Mouse (Mus musculus): ENCODE measurements around the gene Nthl1.

Nthl1 gene

DNA sequence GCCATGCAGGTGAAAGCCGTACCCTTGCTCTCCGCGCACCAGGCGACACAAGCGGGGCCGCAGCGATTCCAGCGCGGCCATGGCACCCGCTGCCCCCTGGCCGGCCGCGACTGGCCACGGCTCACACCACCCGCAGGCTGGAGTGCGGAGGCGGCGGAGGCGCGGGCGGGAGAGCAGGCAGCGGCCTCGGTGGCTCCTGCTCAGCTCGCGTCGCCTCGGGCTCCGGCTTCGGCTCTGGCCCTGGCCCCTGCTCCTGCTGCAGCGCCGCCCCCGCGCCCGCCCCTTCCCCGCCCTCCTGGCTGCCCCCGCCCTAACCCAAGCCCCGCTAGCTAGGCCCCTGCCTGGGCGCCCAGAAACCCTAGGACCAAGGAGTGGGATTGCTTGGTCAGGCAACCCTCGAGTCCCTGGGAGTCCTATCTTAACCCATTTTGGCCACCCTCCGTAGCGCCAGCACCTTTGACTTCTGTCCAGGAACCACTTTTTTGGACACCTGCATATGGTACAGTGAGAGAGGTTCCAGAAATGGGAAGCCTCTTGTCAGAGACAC, 17.7 kb downstream of the Nthl1 start, which contains the start of gene Slc9a3r2:
Gene Slc9a3r2 (minus strand): TSS at position 258 of the 547 bp plus-strand sequence.
- no peak for DNase-seq (ENCODE audit: low read depth)

GRCm38 (mm10) chr17:24650766-24651165, 18.3 kb downstream of the Nthl1 start:
- DNase-seq (ENCODE audit: low read depth) = no peak

DNA sequence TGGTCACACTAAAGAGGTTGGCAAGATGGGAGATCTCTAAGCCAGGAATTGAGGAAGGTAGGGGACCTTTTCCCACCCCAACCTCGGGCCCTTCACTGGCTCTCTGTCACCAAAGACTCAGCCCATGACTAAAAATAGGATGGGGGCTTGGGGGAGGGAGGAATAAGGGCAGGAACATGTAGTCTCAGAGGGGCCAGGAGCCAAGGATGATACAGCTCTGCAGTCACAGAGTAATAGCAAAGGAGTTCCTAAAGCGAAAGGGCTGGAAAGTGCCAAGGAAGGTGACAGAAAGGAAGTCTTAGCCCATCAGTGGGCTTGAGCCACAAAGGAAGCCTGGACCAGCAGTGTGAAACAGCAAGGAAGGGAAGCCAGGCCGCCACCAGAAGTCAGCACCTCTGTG, 19.4 kb downstream of the Nthl1 start:
- DNase-seq (ENCODE audit: low read depth) = no peak

DNA sequence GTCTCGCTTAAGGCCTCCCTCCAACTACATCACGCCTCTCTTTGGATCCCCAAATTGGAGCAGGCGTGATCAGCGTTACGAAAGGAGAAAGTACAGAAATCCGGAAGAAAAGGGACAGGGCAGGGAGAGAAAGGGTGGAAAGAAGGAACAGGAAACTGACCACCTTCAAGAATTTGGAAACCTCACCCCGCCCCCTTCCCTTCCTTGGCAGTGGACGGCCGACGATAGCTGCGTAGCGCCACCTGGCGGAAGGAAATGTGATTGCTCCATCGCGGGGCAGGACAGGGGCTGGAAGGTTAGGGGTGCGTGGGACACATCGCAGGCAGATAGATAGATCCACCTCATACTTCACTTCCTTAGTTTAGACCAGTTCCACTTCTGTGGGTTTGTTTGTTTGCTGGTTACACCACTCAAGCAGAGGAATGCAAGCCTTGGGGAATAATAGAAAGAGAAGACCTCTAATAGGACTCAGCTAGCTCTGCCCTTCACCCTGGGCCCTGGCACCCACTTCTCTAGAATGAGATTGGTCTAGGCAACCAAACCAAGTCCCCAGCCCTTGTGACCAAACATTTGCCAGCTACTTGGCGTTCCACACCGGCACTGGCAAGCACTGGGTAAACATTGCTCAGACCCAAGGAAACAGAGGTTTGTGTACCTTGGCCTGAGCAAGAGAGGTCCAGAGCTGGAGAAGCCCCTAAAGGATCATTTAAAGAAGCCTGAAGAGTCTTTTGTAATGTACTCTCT, 21.7 kb downstream of the Nthl1 start:
- peak; percentile 71 for DNase-seq (ENCODE audit: low read depth)

GRCm38 (mm10) chr17:24654969-24655368, 22.5 kb downstream of the Nthl1 start:
- DNase-seq (ENCODE audit: low read depth) = no peak

- no peak for DNase-seq (ENCODE audit: low read depth)
These were observed 25.7 kb downstream of the Nthl1 start, which contains the start of gene Npw for GRCm38 (mm10) chr17:24658017-24658758. Gene Npw (minus strand): TSS chr17:24658457.

DNA sequence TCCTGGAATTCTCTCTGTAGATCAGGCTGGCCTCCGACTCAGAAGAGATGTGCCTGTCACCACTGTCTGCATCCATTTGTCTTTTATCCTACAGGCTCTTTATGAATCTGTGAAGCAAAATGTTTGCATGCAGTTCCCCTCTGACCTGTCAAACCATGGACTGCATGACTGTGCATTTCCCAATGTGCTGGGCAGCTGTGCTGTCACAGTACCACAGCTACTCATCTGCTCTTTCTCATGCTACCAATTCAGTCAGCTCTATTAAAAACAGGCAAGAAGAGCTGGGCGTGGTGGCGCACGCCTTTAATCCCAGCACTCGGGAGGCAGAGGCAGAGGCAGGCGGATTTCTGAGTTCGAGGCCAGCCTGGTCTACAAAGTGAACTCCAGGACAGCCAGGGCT, 34.5 kb downstream of the Nthl1 start:
- peak; percentile 64 for DNase-seq (ENCODE audit: low read depth)

GRCm38 (mm10) chr17:24667416-24667815, 34.9 kb downstream of the Nthl1 start:
- peak; percentile 84 for DNase-seq (ENCODE audit: low read depth)

- DNase-seq (ENCODE audit: low read depth) = peak; percentile 44
These were observed 36.7 kb downstream of the Nthl1 start for GRCm38 (mm10) chr17:24669214-24669544.

GRCm38 (mm10) chr17:24669545-24670245, 37.2 kb downstream of the Nthl1 start, which contains the start of gene Zfp598:
Gene Zfp598 (plus strand): TSS chr17:24669687.
- DNase-seq (ENCODE audit: low read depth) = peak; percentile 92

- no peak for DNase-seq (ENCODE audit: low read depth)
These were observed 37.9 kb downstream of the Nthl1 start for GRCm38 (mm10) chr17:24670246-24670844.

- peak; percentile 6 for DNase-seq (ENCODE audit: low read depth)
These were observed 38.9 kb downstream of the Nthl1 start for GRCm38 (mm10) chr17:24671346-24671745.

DNA sequence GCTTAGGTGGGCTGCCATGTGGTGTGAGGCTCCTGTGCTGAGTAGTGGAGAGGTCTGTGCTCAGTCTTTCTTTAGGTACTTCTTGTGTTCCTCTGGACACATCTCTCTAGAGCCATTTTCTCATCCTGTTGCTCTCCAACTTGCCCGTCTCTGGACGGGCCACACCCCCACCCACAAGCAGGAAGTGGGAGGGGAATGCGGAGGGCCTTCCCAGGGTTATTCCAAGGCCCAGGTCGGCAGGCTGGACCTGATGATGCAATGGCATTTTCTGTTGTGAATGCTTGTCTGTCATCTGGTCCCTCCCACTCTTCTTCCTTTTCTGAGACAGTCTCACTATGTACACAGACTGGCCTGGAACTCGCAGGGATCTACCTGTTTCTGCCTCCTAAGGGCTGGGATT, 39.7 kb downstream of the Nthl1 start:
- peak; percentile 82 for DNase-seq (ENCODE audit: low read depth)

DNA sequence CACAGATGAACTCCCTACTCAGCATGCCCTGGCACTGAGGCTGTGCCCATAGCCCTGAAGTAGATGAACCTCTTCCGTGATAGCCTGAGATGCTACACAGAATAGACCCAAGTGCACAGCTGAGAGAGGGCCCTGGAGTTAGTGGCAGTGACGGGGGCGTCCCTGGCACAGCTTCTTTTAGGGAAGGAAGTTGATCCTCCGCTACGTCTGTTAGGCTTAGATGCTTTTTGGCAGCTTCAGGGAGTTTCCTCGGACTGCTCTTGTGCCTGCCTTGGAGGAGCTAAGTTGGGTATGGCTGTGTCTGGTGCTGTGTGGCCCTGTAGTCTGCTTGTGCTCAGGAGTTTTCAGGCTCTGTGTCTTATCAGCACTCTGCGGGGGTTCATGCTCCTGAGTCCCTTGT, 41.8 kb downstream of the Nthl1 start:
- DNase-seq (ENCODE audit: low read depth) = no peak

GRCm38 (mm10) chr17:24676187-24676586, 43.7 kb downstream of the Nthl1 start:
- peak; percentile 84 for DNase-seq (ENCODE audit: low read depth)

- no peak for DNase-seq (ENCODE audit: low read depth)
These were observed 44.4 kb downstream of the Nthl1 start for GRCm38 (mm10) chr17:24676877-24677276.

- no peak for DNase-seq (ENCODE audit: low read depth)
These were observed 45.1 kb downstream of the Nthl1 start for GRCm38 (mm10) chr17:24677500-24678080.

DNA sequence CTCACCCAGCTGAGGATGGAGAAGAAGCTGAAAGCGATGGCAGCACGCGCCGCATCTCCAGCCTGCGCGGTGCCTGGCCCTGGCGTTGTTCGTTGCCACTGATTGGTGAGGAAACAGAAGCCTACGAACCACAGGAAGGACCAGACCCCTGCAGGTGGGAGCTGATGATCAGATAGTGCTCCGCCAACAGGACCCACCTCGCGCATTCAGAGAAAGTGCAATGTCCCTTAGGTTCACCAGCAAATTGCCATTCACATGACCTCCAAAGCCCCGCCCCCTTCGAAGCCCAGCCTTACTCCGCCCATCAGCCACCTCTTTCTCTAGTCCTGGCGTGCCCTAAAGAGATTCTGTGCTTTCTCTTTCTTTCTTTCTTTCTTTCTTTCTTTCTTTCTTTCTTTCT, 54.0 kb downstream of the Nthl1 start:
- peak; percentile 76 for DNase-seq (ENCODE audit: low read depth)

- DNase-seq (ENCODE audit: low read depth) = peak; percentile 74
These were observed 54.7 kb downstream of the Nthl1 start for GRCm38 (mm10) chr17:24687146-24687595.

DNA sequence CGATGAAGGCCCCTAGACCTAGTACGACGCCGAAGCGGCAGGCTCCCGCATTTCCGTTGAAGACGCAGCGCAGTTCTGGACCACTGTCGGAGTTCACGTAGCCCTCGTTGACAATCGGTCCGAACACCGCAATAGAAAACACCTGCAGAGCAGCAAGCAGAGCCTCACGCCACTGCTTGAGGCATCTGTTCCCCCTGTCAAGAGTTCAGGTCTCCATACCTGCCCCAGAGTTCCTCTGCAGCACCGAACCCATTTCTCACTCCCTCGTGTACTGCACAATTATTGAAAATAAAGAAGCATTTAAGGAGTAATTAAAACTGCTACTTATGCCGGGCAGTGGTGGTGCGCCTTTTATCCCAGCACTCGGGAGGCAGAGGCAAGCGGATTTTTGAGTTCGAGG, 55.1 kb downstream of the Nthl1 start:
- no peak for DNase-seq (ENCODE audit: low read depth)

Data from 416B (cell line).